Mouse (Mus musculus): ENCODE measurements around the gene Dnaic1. TPM values are rescaled to one million over a fixed set of nuclear protein-coding genes. Genes with fewer than 3 reads are reported as not detected.

The Dnaic1 gene
- polyA plus RNA-seq, 1 experiment from 2014 or later, result 4.6 TPM

DNA sequence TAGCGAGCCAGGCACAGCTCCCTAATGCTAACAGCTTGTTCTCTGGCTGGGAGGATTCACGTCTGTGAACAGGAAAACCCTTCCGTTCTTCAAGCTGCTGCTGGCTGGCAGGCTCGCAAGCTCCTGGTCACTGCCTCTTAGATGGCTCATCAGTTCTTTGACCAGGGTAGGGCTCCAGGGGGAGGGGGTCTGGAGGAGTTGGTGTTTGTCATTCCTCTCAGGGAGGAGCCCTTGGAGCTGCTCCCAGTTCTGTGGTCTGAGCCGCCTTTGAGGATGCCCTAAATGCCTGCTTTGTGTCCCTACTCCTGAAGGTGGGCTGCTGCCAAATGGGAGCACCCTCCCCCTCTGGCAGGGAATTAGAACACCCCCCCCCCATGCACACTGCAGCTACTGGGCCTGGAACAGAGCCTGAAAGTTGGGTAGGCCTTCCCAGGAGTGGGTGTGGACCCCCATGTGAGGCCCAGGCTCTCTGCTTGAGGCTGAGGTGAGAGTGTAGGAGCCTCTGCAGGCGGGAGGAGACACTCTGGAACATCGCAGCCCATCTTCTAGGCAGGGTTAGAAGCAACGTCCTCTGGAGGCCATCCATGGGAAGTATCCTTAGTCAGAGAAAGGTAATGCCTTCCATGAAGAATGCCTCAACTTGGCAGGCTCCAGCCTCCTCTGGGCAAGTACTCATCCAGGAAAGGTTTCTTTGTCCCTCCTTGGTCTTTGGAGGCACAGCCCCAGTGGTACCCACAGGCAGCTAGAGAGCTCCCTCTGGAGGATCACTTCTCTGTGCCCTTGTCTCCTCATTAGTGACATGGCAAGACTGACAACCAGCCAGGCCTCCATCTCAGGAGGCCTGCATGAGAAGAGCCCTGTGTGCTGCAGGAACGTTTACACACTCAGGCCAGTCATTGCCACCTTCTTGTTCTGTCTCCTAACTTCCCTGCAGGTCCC lies 46.4 kb downstream of the Dnaic1 start:
- H3K4me2 ChIP-seq (replicated peaks), result no peak overlapping the region
- H3K27ac ChIP-seq (replicated peaks), result 0 out of 2 replicates have a peak overlapping the region, but pooled peaks have one; percentile 11
- WGBS, result 57% methylated on average over 9 of the region's 9 CpGs
- H3K27me3 ChIP-seq, result peaks cover 8% of the 10 kb centered on the region; the same call in 1 of the 2 replicates
- H3K9me3 ChIP-seq (replicated peaks), result no peaks in the 10 kb centered on the region
- ATAC-seq (ENCODE audit: insufficient number of reproducible peaks, low FRiP score, low TSS enrichment, low read depth), result peak; percentile 71
- peaks cover 22% of the 10 kb centered on the region for H3K4me1 ChIP-seq
- no peaks in the 10 kb centered on the region for H3K36me3 ChIP-seq
- H3K9ac ChIP-seq, result no peak overlapping the region
- no peak overlapping the region for H3K4me3 ChIP-seq (replicated peaks)

- no peak for ATAC-seq (ENCODE audit: insufficient number of reproducible peaks, low FRiP score, low TSS enrichment, low read depth)
- Histone ChIP-seq H3K36me3 (no peaks in the 10 kb centered on the region), H3K27ac (replicated peaks) (no peak overlapping the region), H3K9me3 (replicated peaks) (no peaks in the 10 kb centered on the region), H3K27me3 (0 out of 2 replicates have a peak, but pooled peaks cover 5% of the 10 kb centered on the region), H3K4me3 (replicated peaks) (no peak overlapping the region), H3K4me1 (peaks cover 22% of the 10 kb centered on the region), H3K4me2 (replicated peaks) (no peak overlapping the region), H3K9ac (no peak overlapping the region)
- 36% methylated on average over 12 of the region's 12 CpGs for WGBS
These were observed 49.6 kb downstream of the Dnaic1 start for GRCm38 (mm10) chr4:41618916-41619746.

DNA sequence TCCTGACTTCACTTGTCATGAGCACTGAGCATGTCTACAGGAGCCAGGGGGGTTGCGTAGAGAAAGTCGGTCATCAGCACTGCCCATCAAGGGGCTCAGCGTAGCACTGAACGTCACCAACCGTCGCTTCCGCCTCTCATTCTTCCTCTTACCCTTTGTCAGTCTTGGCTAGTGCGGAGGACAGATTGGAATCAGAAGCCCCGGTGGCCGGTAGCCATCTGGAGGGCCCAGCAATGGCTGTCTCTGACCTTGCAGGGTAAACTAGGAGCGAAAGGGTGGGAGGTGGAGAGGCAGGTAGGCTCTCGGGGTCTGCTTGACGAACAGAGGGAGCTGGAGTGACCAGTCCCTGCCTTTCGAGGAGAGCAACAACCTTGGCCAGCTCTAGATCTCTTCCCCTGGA lies 52.5 kb downstream of the Dnaic1 start:
- Histone ChIP-seq H3K36me3 (no peaks in the 10 kb centered on the region), H3K27me3 (0 out of 2 replicates have a peak, but pooled peaks cover 3% of the 10 kb centered on the region), H3K4me1 (peaks cover 16% of the 10 kb centered on the region), H3K9me3 (replicated peaks) (no peaks in the 10 kb centered on the region), H3K27ac (replicated peaks) (no peak overlapping the region), H3K4me3 (replicated peaks) (no peak overlapping the region), H3K9ac (no peak overlapping the region), H3K4me2 (replicated peaks) (no peak overlapping the region)
- 88% methylated on average over 14 of the region's 14 CpGs for WGBS
- ATAC-seq (ENCODE audit: insufficient number of reproducible peaks, low FRiP score, low TSS enrichment, low read depth), result no peak

DNA sequence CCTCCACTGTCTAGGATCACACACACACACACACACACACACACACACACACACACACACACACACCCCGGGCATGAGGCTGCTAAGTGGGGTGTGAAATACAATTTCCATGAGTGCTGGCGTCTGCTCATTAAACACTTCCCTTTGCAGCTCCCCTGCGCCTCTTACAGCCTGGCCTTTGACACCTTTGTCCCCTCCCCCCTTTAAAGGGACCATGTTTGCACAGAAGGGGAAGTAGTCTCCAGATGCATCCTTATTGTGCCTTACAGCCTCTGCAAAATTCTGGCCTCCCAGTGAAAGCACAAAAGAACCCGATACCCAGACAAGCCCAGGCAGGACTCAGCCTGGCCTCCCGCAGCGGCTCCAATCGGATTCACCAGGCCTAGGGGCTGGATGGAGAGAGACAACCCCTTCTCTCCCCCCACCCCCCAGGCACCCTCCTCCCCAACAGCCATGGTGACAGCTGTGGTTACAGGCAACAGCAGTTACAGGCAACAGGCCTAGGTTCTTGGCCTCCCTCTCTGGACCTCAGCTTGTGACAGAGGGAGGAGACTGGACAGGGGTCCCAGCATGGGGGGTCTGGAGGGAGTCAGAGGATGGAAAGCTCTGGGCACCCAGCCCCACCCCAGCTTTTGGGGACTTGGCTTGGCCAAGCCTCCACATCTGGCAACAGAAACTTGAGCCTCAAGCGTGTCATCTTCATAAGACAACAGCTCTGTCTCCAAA lies 58.8 kb downstream of the Dnaic1 start:
- Histone ChIP-seq H3K27ac (replicated peaks) (peak overlapping the region; percentile 89), H3K4me2 (replicated peaks) (peak overlapping the region; percentile 24; the same call in 1 of the 2 replicates), H3K4me1 (peaks cover 68% of the 10 kb centered on the region), H3K36me3 (no peaks in the 10 kb centered on the region), H3K9me3 (replicated peaks) (no peaks in the 10 kb centered on the region), H3K27me3 (peaks cover 6% of the 10 kb centered on the region; the same call in 1 of the 2 replicates), H3K9ac (no peak overlapping the region), H3K4me3 (replicated peaks) (no peak overlapping the region)
- peak; percentile 77 for ATAC-seq (ENCODE audit: insufficient number of reproducible peaks, low FRiP score, low TSS enrichment, low read depth)
- WGBS, result 3% methylated on average over 8 of the region's 8 CpGs

DNA sequence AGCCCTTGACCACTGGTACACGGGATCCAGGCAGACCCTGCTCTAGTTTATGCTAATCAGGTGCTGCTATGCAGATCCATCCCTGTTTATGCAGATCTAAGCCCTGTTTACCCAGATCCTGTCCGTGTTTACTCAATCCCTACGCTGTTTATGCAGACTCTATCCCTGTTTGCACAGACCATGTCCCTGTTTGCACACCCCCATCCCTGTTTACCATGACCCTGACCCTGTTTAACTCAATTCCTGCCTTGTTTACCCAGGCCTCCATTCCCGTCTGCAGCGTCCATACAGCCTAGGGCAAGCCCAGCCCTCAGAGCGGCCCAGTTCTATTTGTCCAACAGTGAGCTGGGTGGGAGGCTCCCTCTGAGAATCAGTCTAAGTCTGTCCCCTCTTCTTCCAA lies 60.6 kb downstream of the Dnaic1 start:
- no peak for ATAC-seq (ENCODE audit: insufficient number of reproducible peaks, low FRiP score, low TSS enrichment, low read depth)
- H3K9me3 ChIP-seq (replicated peaks), result no peaks in the 10 kb centered on the region
- H3K27ac ChIP-seq (replicated peaks), result no peak overlapping the region
- peaks cover 6% of the 10 kb centered on the region; the same call in 1 of the 2 replicates for H3K27me3 ChIP-seq
- WGBS, result 54% methylated on average over 6 of the region's 6 CpGs
- no peak overlapping the region for H3K4me3 ChIP-seq (replicated peaks)
- H3K4me2 ChIP-seq (replicated peaks), result no peak overlapping the region
- H3K4me1 ChIP-seq, result peaks cover 75% of the 10 kb centered on the region
- H3K9ac ChIP-seq, result no peak overlapping the region
- no peaks in the 10 kb centered on the region for H3K36me3 ChIP-seq

GRCm38 (mm10) chr4:41631390-41631789 lies 61.8 kb downstream of the Dnaic1 start:
- peak overlapping the region; percentile 58; the same call in 1 of the 2 replicates for H3K27ac ChIP-seq (replicated peaks)
- peaks cover 82% of the 10 kb centered on the region for H3K4me1 ChIP-seq
- ATAC-seq (ENCODE audit: insufficient number of reproducible peaks, low FRiP score, low TSS enrichment, low read depth), result peak; percentile 49; the same call in 1 of the 2 replicates
- H3K9me3 ChIP-seq (replicated peaks), result no peaks in the 10 kb centered on the region
- H3K36me3 ChIP-seq, result no peaks in the 10 kb centered on the region
- 3% methylated on average over 11 of the region's 11 CpGs for WGBS
- peaks cover 3% of the 10 kb centered on the region; the same call in 1 of the 2 replicates for H3K27me3 ChIP-seq
- H3K9ac ChIP-seq, result no peak overlapping the region
- H3K4me3 ChIP-seq (replicated peaks), result no peak overlapping the region
- H3K4me2 ChIP-seq (replicated peaks), result peak overlapping the region; percentile 28

DNA sequence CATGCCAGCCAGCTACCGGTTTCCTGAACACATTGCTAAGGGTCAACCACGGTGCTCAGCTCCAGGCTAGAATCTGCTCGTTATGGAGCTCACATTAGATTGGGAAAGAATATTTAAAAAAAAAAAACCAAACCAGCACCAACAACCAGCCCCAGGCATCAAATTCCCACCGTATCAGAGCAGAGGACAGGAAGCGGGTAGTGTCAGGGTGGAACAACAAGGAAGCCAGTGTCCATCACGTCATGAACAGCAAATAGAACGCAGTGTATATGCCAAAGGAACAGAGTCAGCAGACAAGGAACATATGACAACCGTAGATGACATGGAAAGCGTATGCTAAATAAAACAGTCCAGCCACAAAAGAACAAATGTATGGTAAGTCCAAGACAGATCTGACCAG lies 63.4 kb downstream of the Dnaic1 start:
- Histone ChIP-seq H3K4me3 (replicated peaks) (no peak overlapping the region), H3K9ac (no peak overlapping the region), H3K27ac (replicated peaks) (no peak overlapping the region), H3K36me3 (no peaks in the 10 kb centered on the region), H3K4me2 (replicated peaks) (no peak overlapping the region), H3K9me3 (replicated peaks) (no peaks in the 10 kb centered on the region), H3K27me3 (peaks cover 5% of the 10 kb centered on the region; the same call in 1 of the 2 replicates), H3K4me1 (peaks cover 84% of the 10 kb centered on the region)
- no peak for ATAC-seq (ENCODE audit: insufficient number of reproducible peaks, low FRiP score, low TSS enrichment, low read depth)
- WGBS, result 45% methylated on average over 9 of the region's 9 CpGs

GRCm38 (mm10) chr4:41634631-41635030 lies 65.1 kb downstream of the Dnaic1 start:
- Histone ChIP-seq H3K27ac (replicated peaks) (no peak overlapping the region), H3K4me2 (replicated peaks) (no peak overlapping the region), H3K9ac (no peak overlapping the region), H3K36me3 (no peaks in the 10 kb centered on the region), H3K4me1 (peaks cover 81% of the 10 kb centered on the region), H3K4me3 (replicated peaks) (no peak overlapping the region), H3K9me3 (replicated peaks) (no peaks in the 10 kb centered on the region), H3K27me3 (peaks cover 5% of the 10 kb centered on the region; the same call in 1 of the 2 replicates)
- 84% methylated on average over 8 of the region's 8 CpGs for WGBS
- no peak for ATAC-seq (ENCODE audit: insufficient number of reproducible peaks, low FRiP score, low TSS enrichment, low read depth)

DNA sequence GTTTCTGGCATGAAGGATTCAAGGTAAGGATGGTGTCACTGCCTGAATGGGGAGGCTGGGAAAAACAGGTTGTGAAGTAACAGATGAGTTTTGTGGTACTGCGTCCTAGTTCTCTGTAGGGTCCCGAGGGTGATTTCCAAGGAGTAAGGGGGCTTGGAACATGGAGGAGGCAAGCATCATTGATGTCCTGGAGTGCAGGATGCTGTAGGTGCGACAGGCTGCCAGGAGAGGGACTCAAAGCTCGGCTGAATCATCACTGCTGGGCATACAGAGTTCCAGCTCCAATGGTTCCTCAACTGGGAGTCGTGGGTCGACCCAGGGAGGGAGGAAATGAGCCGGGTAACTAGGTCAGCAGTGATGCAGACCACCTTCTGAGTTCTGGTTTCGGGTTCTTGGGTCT lies 65.6 kb downstream of the Dnaic1 start:
- Histone ChIP-seq H3K4me3 (replicated peaks) (no peak overlapping the region), H3K9ac (no peak overlapping the region), H3K36me3 (no peaks in the 10 kb centered on the region), H3K4me1 (peaks cover 76% of the 10 kb centered on the region), H3K27me3 (peaks cover 5% of the 10 kb centered on the region; the same call in 1 of the 2 replicates), H3K4me2 (replicated peaks) (no peak overlapping the region), H3K27ac (replicated peaks) (no peak overlapping the region), H3K9me3 (replicated peaks) (no peaks in the 10 kb centered on the region)
- WGBS, result 72% methylated on average over 8 of the region's 8 CpGs
- no peak for ATAC-seq (ENCODE audit: insufficient number of reproducible peaks, low FRiP score, low TSS enrichment, low read depth)

- Histone ChIP-seq H3K4me2 (replicated peaks) (no peak overlapping the region), H3K27ac (replicated peaks) (peak overlapping the region; percentile 58), H3K9me3 (replicated peaks) (no peaks in the 10 kb centered on the region), H3K27me3 (peaks cover 5% of the 10 kb centered on the region; the same call in 1 of the 2 replicates), H3K36me3 (no peaks in the 10 kb centered on the region), H3K9ac (no peak overlapping the region), H3K4me1 (peaks cover 76% of the 10 kb centered on the region), H3K4me3 (replicated peaks) (no peak overlapping the region)
- ATAC-seq (ENCODE audit: insufficient number of reproducible peaks, low FRiP score, low TSS enrichment, low read depth), result no peak
- WGBS, result 43% methylated on average over 2 of the region's 2 CpGs
These were observed 66.3 kb downstream of the Dnaic1 start for GRCm38 (mm10) chr4:41635906-41636305.
